Mouse (Mus musculus): ENCODE data around the gene Apba2. TPM values are rescaled to one million over a fixed set of nuclear protein-coding genes. Genes with fewer than 3 reads are reported as not detected.

The Apba2 gene
- polyA plus RNA-seq, 2 experiments from 2014 or later: not detected

DNA sequence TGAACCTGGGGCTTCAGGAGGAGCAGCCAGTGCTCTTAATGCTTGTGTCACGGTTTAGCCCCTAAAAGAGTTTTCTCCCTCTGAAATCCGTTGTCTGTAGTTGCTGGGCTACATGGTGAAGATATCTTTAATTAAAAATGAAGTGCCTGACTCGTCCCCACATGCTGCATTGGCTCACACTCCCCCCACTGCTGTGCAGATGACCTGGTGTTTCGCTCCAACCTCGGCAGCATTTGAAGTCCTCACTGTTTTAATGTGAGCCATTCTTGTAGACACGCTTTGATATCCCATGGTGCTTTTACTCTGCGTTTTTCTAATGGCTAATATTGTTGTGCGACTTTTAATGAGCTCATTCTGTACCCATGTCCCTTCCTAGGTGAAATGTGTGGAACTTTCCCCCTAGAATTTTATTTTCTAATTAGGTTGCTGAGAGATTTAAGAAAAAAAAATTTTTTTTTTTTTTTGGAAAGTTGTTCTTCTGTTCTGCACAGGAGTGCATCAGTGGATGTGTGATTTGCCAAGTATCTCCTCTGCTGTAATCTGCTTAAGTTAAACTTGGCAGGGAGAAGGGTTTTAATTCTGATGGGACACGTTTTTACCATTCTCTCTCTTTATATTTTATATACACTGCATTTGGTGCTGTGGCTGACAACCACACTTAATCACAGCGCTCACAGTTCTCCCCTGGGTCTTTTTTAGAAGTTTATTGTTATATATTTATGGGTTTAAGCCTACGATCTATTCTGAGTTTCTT, 87.3 kb downstream of the Apba2 start:
- no peak for ATAC-seq

DNA sequence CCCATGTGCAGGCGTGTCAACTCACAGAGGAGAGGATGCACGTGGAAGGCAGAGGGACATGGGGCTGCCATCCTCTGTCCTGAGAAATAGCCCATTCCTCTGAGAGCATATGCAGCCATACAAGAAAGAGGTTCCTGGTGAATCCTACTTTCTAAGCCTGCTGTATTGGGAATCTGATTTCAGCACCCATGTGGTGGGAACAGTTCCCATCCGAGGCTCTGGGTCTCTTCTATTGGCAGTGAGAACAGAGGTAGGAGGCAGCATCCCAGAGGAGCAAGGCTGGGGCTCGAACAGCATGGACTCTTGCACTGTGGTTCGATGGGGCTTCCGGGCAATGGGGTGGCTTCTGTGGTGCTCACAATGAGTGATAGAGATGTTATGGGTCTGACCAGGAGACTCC, 93.8 kb downstream of the Apba2 start:
- no peak for ATAC-seq

DNA sequence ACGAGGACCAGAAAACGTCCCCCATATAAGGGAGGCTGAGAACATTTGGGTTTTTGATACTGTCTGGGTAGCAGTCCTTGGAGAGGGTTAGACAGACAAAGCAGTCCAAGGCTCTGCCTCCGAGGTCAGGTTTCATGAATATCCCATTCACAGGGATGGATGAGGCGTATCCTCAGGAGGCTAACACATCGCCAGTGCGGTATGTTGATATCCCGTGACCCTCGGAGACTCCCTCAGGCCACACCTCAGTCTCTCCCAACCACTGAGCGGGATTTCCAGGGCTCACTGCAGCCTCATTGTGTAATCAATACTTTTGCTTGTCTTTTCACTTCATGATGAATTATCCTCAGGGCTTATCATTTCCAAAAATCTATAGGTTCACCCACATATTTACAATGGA, 95.1 kb downstream of the Apba2 start:
- ATAC-seq: no peak

DNA sequence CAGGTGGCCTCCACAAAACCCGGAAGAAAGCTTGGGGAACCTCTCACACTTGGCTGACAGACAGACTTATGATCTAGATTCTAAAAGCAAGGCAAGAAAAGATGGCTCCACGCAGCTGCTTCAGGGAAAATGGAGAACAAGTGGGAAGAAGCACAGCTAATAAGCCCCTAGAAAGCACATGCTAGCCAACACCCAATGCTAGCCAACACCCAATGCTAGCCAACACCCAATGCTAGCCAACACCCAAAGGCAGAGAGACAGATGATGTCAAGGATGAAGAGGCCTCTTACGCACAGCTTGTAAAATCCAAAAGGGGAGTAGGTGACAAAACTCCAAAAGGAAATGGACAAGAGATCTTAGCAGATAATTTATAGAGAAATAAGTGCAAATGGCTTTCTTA, 108.4 kb downstream of the Apba2 start:
- no peak for ATAC-seq

DNA sequence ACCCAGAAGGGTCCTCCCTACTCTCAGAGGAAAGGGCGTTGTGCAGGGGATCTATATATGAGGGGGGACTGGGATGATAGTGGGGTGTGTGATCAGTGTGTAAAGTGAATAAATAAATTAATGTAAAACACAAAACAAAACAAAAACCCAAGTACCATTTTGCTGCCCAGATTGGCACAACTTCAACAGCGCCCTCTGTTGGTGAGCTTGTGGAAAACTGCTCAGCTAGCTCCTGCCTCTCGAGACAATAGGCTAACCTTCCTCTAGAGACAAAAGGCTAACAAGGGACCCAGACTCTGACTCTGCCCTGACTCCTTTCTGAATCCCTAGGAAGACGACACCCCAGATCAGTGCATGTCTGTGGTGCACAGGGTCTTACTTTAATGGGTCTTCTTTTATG, 109.4 kb downstream of the Apba2 start:
- ATAC-seq: no peak

DNA sequence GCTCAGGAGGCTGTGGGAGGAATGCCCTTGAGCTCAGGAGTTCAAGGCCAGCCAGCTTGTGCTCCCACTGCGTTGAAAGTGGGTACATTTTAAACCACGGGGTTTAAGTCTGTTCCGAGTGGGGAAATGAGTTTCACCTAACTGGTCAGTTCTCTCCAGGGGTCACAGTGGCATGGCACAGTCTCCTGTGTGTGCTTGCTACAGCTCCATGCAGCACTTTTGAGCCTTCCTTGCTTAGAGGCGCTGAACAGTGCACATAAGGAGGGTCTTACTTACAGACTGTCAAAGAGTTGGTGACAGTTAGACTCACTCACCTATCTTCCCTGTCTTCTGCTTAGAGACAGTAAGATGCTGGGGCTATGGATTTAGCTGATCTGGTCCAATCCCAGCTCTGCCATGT, 117.8 kb downstream of the Apba2 start:
- ATAC-seq: no peak

DNA sequence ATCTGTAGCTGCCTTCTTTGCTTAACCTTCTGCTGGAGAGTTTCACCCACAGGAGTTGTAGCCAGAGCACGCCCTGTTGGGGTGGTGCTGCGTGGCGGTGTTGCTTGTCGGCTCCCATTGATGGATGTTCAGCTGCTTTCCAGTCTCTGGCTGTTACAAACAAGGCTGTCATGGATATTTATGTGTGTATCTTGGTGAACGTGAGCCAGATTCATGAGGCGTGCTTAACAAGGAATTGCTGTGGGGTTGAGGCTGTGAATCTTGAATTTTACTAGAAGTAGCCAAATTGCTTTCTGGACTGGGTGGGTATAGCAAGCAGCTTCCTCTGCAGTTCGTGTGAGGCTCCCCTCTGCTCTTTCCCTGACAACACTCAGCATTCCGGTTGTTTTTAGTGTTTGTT, 125.0 kb downstream of the Apba2 start:
- ATAC-seq: no peak

DNA sequence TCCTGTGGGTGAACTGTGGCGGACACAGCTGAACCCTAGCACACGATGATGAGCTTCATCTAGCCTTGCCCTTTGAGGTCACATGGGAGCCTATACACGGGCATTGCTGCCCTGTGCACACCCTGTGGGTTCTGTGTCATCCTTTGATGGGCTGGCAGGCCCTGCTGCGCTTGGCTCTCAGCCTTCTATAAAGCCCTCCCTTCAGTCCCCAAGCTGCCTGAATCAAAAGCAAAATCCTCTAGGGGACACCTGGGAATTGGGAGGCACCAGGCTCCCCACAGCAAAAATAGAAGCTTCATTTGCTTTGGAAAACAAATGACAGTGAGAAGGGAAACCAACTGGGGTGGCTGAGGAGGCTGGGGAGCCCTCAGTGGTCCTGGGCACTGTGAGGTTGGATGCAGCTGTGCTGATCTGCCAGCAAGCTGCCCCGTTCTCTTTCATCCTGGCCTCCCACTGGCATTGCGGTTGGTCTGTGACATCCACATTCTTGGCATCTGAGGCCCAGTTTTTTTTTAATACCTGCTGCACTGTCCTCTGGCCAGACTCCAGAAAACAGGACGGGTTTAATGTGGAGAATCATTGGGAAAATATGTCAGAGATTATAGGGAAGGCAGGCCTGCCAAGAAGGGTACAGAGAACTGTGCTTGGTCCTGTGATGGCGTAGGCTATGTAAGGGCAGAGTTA, 126.6 kb downstream of the Apba2 start:
- ATAC-seq: no peak

DNA sequence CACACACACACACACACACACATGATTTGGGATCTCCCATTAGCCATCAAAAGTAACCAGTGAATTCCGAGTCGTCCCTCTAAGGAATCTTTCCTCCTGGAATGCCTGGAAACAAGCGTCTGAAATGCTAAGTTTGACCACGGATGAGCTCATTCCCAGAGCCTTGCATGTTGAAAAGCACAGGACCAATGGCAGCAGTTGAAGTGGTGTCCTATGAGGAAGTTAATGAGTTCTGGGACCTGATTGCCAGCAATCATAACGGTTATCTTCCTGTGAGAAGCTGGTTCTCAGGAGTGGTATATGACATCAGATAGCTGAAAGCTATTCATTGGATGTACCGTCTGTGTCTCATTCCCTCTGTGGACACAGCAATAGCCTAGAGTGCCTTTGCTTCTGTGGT, 129.2 kb downstream of the Apba2 start:
- no peak for ATAC-seq

DNA sequence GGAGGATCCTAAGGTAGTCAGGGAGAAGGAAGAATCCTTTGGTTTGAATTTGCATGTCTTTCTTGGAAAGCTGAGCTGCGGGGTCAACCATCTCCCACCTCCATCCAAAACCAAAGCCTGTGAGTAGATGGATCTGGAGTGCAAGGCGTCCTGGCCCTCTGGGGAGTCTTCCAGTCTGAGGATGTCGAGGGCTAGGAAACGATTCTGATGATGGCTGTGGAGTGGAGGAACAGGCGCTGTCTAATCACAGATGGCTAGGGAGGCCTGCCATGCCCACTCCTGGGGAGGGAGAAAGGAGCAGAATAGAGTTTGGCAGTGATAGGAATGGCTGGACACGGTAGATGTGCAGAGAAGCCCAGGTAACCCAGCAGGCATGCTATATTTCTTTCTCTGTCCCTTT, 129.6 kb downstream of the Apba2 start:
- no peak for ATAC-seq

DNA sequence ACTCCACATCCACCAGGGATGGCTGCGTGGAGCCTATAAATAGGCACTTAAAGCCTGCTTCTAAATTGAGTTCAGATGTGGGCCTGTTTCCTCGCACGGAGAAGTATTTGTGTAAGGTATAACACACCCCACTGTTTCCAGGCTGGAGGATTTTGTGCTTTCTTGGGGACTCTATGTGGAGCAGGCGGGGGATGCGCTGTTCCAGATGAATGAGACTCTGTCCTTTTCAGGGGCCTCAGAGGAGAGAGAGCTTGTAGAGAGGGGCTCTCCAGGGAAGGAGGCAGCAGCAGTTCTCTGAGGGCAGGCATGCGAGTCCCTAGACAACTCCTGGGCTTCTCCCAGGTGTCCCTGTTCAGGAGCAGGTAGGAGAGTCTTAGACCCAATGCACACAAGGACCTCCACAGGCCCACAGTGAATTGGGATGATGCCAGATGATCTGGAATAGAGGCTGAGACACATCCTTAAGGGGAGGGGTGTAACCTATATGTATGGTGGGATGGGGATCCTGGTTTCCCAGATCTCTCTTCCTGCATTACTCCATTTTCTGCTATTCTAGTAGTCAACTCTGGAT, 130.4 kb downstream of the Apba2 start:
- no peak for ATAC-seq

DNA sequence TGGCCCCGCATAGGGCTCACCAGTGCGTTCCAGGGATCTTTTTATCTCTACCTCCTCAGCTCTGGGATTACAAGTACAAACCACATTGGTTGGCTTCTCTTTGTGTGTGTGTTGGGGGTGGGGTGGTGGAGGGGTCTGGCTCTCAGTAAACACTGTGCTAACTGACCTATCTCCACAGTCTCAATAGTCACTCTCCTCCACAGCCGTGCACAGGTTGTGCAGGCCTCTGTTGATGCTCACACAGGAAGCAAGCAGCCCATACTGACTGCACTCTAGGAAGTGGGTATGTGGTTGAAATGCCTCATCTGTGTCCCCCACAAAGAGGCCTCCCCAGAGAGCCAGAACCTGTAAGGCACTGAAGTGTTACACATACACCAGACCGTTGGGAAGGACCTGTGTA, 131.7 kb downstream of the Apba2 start:
- no peak for ATAC-seq

DNA sequence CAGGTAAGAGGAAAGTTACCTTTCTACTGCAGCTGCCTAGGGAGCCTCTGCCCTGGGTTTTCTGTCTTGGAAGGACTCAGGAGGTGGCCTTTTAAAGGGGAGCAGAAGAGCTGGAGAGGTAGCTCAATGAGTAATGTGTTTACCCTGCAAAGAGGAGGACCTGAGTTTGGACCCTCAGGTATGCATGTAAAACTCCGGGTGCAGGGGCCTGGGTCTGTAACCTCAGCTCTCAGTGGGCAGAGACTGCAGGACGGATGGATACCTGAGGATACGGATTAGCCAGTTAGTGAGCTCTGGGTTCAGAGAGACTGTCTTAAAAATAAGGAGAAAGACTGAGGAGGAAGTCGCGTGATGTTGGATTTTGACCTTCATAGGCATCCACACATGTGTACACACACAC, 132.4 kb downstream of the Apba2 start:
- no peak for ATAC-seq

DNA sequence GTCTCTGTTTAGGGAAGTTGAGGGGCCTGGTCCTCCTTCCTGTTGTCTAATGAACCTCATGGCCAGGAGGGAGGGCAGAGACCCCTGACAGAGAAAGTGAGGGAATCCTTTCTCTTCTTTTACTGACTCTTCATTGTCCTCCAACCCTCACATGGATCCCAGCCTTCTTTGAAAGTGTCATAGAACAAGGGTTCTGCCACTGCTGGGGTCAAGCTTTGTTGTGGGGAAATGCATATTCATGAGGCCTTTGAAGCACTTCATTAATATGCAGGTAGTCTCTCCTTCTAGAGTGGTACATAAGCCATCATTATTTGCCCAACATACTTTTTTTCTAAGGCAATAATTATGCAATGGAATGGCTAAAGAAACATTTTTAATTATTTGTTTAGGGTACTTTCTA, 133.0 kb downstream of the Apba2 start:
- ATAC-seq: no peak

DNA sequence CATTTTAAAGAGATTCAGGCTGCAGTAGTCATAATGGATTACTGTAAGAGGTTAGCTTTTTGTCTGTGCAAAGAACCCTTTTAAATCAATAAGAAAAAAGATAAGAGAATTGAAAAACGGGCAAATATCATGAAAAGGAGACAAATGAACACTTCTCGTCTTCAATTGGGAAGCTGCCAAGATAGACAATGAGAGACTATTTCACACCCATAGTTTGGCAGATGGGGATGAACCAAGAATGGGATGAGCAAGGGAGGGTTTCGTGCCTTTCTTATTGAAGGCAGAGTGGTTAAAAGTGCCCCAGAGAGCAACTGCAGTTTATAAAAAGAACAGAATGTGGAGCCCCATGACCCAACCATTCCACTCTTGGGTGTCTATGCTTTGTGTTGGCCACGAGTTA, 137.4 kb downstream of the Apba2 start:
- ATAC-seq: no peak

DNA sequence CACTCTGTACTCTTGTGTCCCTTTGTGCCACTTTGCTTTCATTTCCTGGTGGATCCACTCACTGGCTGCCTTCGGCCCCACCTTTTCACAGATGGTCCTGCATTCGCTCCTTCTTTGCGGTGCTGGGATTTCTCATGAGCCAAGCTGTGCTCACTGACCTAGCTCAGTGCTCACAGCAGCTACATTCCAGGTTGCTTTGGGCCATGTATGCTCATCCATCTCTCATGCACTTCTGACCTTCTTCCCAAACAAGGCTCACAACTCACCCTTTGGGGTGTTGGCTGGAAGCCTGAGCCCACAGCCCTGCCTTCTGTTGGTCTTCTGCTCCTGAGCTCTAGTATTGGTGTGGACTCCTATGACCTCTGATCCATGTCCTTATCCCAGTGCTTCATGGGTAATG, 139.1 kb downstream of the Apba2 start:
- no peak for ATAC-seq

DNA sequence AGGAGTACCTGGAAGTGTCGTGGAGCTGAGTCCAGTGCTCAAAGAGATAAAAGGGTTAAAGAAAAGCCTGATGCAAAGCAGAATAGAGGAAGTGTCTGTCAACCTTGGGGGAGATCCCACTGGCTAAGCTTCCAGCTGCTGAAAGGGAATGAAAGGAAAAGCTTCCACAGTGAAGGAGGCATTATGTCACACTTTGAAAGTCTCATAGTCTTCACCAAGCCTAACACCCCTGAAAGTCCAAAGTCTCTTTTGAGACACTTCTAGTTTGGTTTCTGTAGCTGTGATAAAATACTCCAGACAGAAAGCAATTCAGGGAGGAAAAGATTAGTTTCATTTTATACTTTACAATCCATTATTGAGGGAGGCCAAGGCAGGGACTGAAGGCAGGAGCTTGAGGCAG, 141.4 kb downstream of the Apba2 start:
- ATAC-seq: no peak

DNA sequence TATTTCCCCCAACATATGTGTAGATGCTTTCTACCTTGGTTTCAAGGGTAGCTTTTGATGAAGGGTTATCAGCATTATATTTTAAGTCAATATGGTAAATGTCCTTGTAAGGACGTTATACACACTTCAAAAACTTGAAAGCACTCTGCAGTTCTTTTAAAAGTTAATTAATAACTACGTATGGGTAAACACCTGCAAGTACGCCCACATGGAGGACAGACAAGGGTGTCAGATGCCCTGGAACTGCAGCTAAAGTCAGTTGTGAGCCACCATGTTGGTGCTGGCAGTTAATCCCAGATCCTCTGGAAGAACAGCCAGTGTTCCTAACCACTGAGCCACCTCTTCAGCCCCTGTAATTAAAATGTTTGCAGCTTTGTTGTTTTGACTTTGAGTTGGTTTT, 144.0 kb downstream of the Apba2 start:
- ATAC-seq: no peak

DNA sequence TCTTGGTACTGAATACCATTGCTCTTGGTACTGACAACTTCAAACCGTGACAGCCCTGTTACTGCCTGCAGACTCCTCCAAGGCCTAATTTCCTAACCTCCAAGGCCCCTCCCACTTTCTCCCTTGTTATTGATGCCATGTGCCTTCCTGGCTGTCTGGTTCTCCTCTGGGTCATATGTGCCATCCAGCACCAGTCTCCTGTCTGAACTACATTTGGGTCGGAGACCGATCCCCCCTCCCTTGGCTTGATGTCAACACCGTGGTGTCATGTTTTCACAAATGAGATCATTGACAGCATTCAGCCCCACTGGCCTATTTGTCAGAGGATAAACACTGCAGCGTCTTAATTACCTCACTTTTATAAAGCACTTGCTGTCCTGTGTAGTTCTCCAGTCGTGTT, 144.5 kb downstream of the Apba2 start:
- ATAC-seq: no peak

DNA sequence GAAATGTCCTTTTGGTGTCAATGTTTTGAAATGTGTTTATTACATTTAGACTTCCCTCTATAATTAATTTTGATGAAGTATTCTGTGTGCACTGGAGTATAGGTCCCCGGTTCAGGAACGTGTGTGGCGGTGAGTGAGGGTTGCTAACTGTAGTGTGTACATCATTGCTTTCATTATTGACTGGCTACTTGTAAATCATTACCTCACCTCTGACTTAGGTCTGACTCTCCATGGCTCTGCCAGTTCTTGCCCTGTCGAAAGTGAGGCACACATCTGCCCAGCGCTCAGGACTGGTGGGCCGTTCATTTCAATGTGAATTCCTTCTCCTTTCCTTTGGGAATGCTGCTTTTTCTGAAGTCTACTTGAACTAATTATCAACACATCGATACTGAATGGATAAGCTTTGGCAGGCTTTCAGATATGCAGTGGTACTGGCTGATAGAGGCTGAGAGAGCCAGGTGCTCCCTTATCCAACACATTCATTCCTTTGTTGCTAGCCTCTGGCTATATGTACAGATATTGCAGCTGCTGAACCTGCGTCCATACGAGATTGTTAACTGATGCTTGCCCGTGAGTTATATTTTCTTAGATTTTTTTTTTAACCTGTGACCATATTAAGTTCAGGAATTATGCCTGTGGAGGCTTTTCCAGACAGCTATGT, 147.6 kb downstream of the Apba2 start:
- no peak for ATAC-seq

DNA sequence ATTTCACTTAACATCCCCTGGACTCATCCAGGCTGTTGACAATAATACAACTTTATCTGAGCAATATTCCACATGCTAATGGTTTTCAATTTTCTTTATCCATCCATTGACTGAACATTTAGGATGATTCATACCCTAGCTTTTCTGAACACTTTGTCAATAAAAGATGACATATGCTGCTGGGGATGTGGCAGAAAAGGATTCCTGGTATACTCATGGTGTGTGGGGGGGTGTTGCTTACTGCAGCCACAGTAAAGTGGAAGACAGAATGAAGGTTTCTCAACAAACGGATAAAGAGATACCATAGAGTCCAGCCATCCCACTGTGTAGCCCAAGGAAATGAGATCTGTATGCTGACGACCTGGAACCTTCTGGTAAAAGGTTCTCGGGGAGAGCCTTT, 150.5 kb downstream of the Apba2 start:
- no peak for ATAC-seq

DNA sequence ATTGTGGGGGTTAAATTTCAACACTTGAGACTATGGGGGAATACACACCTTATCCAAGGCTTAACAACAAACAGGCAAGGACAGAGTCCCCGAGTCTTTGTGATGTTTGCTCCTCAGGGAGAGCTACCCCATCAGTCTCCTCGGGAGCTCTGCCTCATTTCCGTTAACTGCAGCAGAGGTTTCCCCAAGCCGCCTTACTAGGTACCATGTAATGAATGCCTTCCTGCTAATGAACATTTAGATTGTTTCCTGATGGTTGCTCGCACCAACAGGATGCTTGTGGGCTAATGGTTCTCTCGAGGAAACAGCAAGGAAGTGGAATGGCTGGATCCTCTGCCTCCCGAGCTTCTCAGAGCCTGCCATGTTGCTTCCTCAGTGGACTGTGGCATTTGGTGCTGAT, 155.3 kb downstream of the Apba2 start:
- no peak for ATAC-seq

DNA sequence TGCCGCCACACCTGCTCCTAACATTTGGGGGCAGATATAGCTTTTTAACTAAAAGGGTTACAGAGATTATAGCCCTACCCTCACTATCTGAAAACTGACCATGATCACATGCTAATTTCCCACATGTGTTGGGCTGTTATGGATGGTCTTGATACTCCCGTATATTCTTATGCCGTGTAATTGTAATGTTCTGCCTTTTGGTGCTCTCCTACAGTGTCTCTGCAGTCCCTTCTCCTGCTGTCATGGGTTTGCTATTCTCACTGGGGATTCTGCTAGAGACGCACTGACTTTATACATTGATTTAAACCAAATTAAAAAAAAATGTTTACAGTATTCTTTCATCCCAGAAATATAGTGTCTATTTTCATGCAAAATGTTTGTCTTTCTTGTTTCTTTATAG, 157.4 kb downstream of the Apba2 start:
- ATAC-seq: no peak

DNA sequence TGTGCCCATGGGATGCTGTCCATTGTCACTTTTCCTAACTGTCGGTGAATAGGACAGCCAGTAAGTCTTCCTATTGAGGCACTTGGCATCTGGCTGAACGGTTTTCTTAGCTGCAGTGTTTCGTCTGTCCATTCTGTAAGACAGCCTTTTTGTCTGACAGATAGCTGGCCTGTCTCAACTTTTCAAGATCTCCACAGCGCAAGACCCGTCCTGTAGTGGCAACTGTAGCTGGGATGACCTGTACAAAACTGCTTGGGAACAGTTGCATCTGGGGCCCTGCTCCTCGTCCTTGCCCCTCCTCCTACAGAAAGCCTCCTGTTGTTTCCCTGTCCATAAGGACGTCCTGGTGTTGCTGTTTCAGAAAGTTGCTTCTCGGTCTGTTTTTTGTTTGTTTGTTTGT, 157.8 kb downstream of the Apba2 start:
- ATAC-seq: no peak

Data from activated CD4-positive, CD25-positive, alpha-beta regulatory T cell, adult 4 months (primary cell).